Mouse (Mus musculus) heart, embryonic 14.5 days (tissue): Measurements from ENCODE around the gene Med31. TPM values are rescaled to one million over a fixed set of nuclear protein-coding genes. Genes with fewer than 3 reads are reported as not detected.

ENCODE experiments used
- ATAC-seq: fragments of 200-750 bp; cut with Nextera tagmentation; 2 replicates; pipeline ENCODE4 v1.8.0; 2017; ENCODE audit warnings: low read depth, moderate TSS enrichment; ENCODE audit not compliant: insufficient number of reproducible peaks, insufficient read depth, low FRiP score
- H3K27ac ChIP-seq, 2 experiments: fragments of 200-500 bp in 1 of 2; fragments of 300-500 bp in 1 of 2; sonication (generic) in 1 of 2; replicated peaks in 1 of 2; 2 replicates each; pipeline ENCODE4 v1.5.1; 2012 to 2014; ENCODE audit warnings: low read depth in 2 of 2, low read length in 2 of 2, control low read depth in 1 of 2, mild to moderate bottlenecking in 1 of 2, mixed read lengths in 1 of 2; ENCODE audit not compliant: control insufficient read depth in 1 of 2, insufficient read depth in 1 of 2
- H3K27me3 ChIP-seq: fragments of 300-500 bp; sonication (generic); 2 replicates; pipeline ENCODE4 v1.6.1; 2014; ENCODE audit warnings: mild to moderate bottlenecking, low read length, control low read depth; ENCODE audit not compliant: control insufficient read depth, insufficient read depth
- H3K36me3 ChIP-seq: fragments of 300-500 bp; sonication (generic); 2 replicates; pipeline ENCODE4 v1.6.1; 2014; ENCODE audit warnings: mild to moderate bottlenecking, control low read depth, low read length, mixed read lengths; ENCODE audit not compliant: control insufficient read depth, insufficient read depth
- H3K4me1 ChIP-seq, 2 experiments: fragments of 200-500 bp in 1 of 2; fragments of 300-500 bp in 1 of 2; sonication (generic) in 1 of 2; 2 replicates each; pipeline ENCODE4 v1.6.1; 2012 to 2014; ENCODE audit warnings: low read length in 2 of 2, control low read depth in 1 of 2, mixed read lengths in 1 of 2; ENCODE audit not compliant: control insufficient read depth in 2 of 2, insufficient read depth in 2 of 2
- H3K4me2 ChIP-seq: fragments of 300-500 bp; sonication (generic); 2 replicates; pipeline ENCODE4 v1.6.1; 2014; ENCODE audit warnings: mild to moderate bottlenecking, low read length
- H3K4me3 ChIP-seq, 2 experiments: fragments of 200-500 bp in 1 of 2; fragments of 300-500 bp in 1 of 2; sonication (generic) in 1 of 2; 2 replicates each; pipeline ENCODE4 v1.5.1; 2012 to 2014; ENCODE audit warnings: low read length in 2 of 2, mild to moderate bottlenecking in 2 of 2, control low read depth in 1 of 2, low read depth in 1 of 2, moderate library complexity in 1 of 2; ENCODE audit not compliant: control insufficient read depth in 1 of 2, insufficient read depth in 1 of 2
- H3K9ac ChIP-seq: fragments of 300-500 bp; sonication (generic); 2 replicates; pipeline ENCODE4 v1.6.1; 2014; ENCODE audit warnings: mild to moderate bottlenecking, low read length
- H3K9me3 ChIP-seq: fragments of 300-500 bp; sonication (generic); 2 replicates; pipeline ENCODE4 v1.6.1; 2016; ENCODE audit warnings: low read length, control low read depth; ENCODE audit not compliant: control insufficient read depth
- WGBS: fragments of 180-500 bp; shearing (Covaris S2); extraction: QIAGEN DNeasy Blood & Tissue Kit; methylation state at CpG from one replicate; pipeline ENCODE4 v1.1.7; 2014; 5-methylcytosine and 5-hydroxymethylcytosine counted together
- polyA plus RNA-seq: library from polyadenylated mRNA; unstranded; fragments of >200 nt; fragmentation: Nextera tagmentation; extraction: Ambion mirVana; gene quantifications from 2 replicates; pipeline ENCODE4 v1.2.1, GENCODE M21; 2014

Gene Med31
- polyA plus RNA-seq, 1 experiment from 2014 or later, result 33.2 TPM

- no peak overlapping the region for H3K4me3 ChIP-seq
- H3K27me3 ChIP-seq, result no peaks in the 10 kb centered on the region
- H3K27ac ChIP-seq, result no peak overlapping the region
- H3K4me2 ChIP-seq, result no peak overlapping the region
- peaks cover 0 to 6% of the 10 kb centered on the region in 2 experiments; a peak in 2 of 4 replicates for H3K4me1 ChIP-seq
- no peak for ATAC-seq
- H3K36me3 ChIP-seq, result peaks cover 12% of the 10 kb centered on the region; the same call in 1 of the 2 replicates
- WGBS, result 75% methylated on average over 5 of the region's 5 CpGs
- no peaks in the 10 kb centered on the region for H3K9me3 ChIP-seq
- no peak overlapping the region for H3K9ac ChIP-seq
Measured at GRCm38 (mm10) chr11:72217116-72217515, 1.7 kb upstream of the Med31 start.

GRCm38 (mm10) chr11:72214591-72215409 is 592 bp downstream of the Med31 start:
- ATAC-seq, result peak; percentile 95
- Histone ChIP-seq H3K4me1 (peaks cover 0 to 6% of the 10 kb centered on the region in 2 experiments; a peak in 2 of 4 replicates), H3K27ac (peak overlapping the region; percentile 54 to 74), H3K9me3 (no peaks in the 10 kb centered on the region), H3K4me3 (peak overlapping the region; percentile 85 to 93), H3K9ac (peak overlapping the region; percentile 86), H3K36me3 (peaks cover 35% of the 10 kb centered on the region), H3K4me2 (peak overlapping the region; percentile 100), H3K27me3 (no peaks in the 10 kb centered on the region)
- WGBS, result 1% methylated on average over 51 of the region's 51 CpGs

DNA sequence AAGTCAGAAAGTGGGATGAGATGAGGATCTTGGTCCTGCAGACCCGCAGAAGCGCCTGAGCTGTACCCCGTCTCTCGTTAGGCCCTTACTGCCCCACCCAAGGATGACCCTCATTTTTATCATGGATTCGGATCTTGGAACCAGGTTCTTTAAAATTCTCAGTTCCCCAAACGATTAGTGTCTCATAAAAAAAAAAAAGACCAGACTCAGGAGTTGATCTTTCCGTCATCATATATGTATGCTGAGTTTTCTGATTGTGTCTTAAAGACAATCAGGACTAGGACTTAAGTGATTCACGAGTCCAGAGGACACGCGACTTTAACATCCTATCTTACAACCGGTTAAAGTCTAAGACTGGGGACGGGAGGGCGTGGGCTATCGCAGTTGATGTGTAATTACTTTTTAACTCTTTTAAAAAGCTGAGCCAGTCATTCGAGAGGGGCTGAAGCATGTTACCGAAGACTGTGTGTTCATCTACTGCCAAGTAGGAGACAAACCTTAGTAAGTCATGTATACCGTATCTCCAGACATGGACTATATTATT is 7.5 kb downstream of the Med31 start:
- Histone ChIP-seq H3K4me2 (peak overlapping the region; percentile 89), H3K27me3 (no peaks in the 10 kb centered on the region), H3K9me3 (no peaks in the 10 kb centered on the region), H3K4me3 (peak overlapping the region; percentile 66 to 91), H3K27ac (0 out of 4 replicates have a peak overlapping the region, but pooled peaks of 1 of the 2 experiments have one; percentile 24), H3K9ac (peak overlapping the region; percentile 91), H3K4me1 (peaks cover 8 to 14% of the 10 kb centered on the region in 2 experiments; a peak in 3 of 4 replicates), H3K36me3 (peaks cover 36% of the 10 kb centered on the region)
- no peak for ATAC-seq
- 12% methylated on average over 17 of the region's 17 CpGs for WGBS

DNA sequence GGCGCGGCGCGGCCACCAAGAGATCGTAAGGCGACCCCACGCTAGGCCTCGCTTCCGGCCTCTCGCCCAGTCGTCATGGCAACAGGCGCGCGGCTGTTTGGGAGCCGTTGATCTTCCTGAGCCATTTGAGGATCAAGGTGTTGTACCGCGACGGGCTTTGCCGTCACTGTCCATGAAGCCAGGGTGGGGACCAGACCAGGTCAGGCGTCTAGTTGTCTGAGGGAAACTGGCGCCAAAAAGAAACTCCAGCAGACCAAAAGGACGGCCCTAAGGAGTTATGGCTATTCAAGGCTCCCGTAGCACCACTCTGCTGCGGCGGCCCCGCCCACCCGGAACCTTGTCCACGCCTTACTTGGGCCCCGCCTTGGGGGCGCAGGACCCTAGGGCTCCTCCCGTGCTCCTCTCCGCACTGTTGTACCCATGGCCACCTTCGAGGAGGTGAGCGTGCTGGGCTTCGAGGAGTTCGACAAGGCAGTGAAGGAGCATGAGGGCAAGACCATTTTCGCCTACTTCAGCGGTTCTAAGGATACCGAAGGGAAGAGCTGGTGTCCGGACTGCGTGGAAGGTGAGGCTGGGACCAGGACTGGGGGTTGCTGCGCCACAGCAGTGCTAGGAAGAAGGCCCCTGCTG is 8.1 kb downstream of the Med31 start, which contains the start of the genes 4933427D14Rik and Txndc17:
4933427D14Rik (minus strand) TSS at position 256 of the 630 bp plus-strand sequence.
Txndc17 (plus strand) TSS at position 344 of the 630 bp plus-strand sequence.
- peak; percentile 92 for ATAC-seq
- Histone ChIP-seq H3K4me1 (peaks cover 8 to 14% of the 10 kb centered on the region in 2 experiments; a peak in 3 of 4 replicates), H3K9ac (peak within 1 kb of the TSS; percentile 91), H3K4me2 (peak within 1 kb of the TSS; percentile 89), H3K4me3 (peak within 1 kb of the TSS; percentile 66 to 91), H3K27me3 (no peaks in the 10 kb centered on the region), H3K27ac (0 out of 4 replicates have a peak within 1 kb of the TSS, but pooled peaks of 1 of the 2 experiments have one; percentile 30), H3K36me3 (peaks cover 32% of the 10 kb centered on the region), H3K9me3 (no peaks in the 10 kb centered on the region)
- WGBS, result under 1% methylated on average over 42 of the region's 42 CpGs

- H3K9ac ChIP-seq, result peak within 1 kb of the TSS; percentile 91
- peaks cover 8 to 14% of the 10 kb centered on the region in 2 experiments; a peak in 3 of 4 replicates for H3K4me1 ChIP-seq
- under 1% methylated on average over 43 of the region's 43 CpGs for WGBS
- peak within 1 kb of the TSS; percentile 89 for H3K4me2 ChIP-seq
- ATAC-seq, result peak; percentile 29
- 0 out of 4 replicates have a peak within 1 kb of the TSS, but pooled peaks of 1 of the 2 experiments have one; percentile 30 for H3K27ac ChIP-seq
- H3K4me3 ChIP-seq, result peak within 1 kb of the TSS; percentile 66 to 91
- peaks cover 27% of the 10 kb centered on the region for H3K36me3 ChIP-seq
- no peaks in the 10 kb centered on the region for H3K9me3 ChIP-seq
- no peaks in the 10 kb centered on the region for H3K27me3 ChIP-seq
Measured at GRCm38 (mm10) chr11:72206341-72207203, 8.8 kb downstream of the Med31 start, which contains the start of gene Gm43951. Gm43951 (minus strand) TSS chr11:72206840.

DNA sequence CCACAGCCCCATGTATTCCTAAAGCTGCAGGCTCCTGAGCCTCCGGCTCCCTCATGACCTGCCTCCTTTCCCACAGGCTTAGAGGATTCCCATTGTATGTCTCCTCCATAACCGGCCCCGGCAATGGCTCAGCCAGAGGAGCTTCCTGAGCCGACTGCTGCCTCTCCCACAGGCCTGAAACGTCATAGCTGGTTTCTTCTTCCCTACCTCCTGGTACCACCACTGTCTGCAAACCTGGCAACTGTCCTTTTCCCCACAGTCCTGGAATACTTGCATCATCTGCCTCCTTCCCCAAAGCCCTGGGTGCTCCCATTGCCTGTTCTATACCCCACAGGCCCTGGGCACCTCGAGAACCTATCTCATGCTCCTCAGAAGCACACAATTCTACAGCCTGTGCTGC is 10.1 kb downstream of the Med31 start:
- H3K9me3 ChIP-seq, result no peaks in the 10 kb centered on the region
- H3K27ac ChIP-seq, result no peak overlapping the region
- H3K9ac ChIP-seq, result no peak overlapping the region
- no peak for ATAC-seq
- 78% methylated on average over 6 of the region's 6 CpGs for WGBS
- peaks cover 8 to 14% of the 10 kb centered on the region in 2 experiments; a peak in 3 of 4 replicates for H3K4me1 ChIP-seq
- H3K27me3 ChIP-seq, result no peaks in the 10 kb centered on the region
- H3K4me2 ChIP-seq, result no peak overlapping the region
- H3K4me3 ChIP-seq, result no peak overlapping the region
- H3K36me3 ChIP-seq, result peaks cover 17% of the 10 kb centered on the region
